Mouse (Mus musculus) CH12.LX (cell line): ENCODE measurements around the gene Cyp2w1. TPM values are rescaled to one million over a fixed set of nuclear protein-coding genes. Genes with fewer than 3 reads are reported as not detected.

Source experiments
- polyA plus RNA-seq: library from polyadenylated mRNA; unstranded; fragments of >175 nt; gene quantifications from 2 replicates; pipeline ENCODE4 v1.2.1, GENCODE M21; 2012; ENCODE audit warnings: low read depth; ENCODE audit not compliant: insufficient read length
- total RNA-seq, 2 experiments: library from RNA; depleted of rRNA; stranded (reverse); fragments of 300-350 nt in 1 of 2; fragments of >200 nt in 1 of 2; gene quantifications; 2 replicates each; pipeline ENCODE4 v1.2.3; 2012 to 2014

Cyp2w1 gene
- total and polyA plus RNA-seq, 3 experiments, result not detected

Other genes with a start within 250 kb of the Cyp2w1 start
- gene Prkar1b, start 202.6 kb upstream of the Cyp2w1 start, total RNA-seq (2012; rRNA removed), result not detected in 2 replicates
- not detected in 2 replicates for gene Prkar1b, start 202.6 kb upstream of the Cyp2w1 start, total RNA-seq (2014; rRNA removed)
- gene Prkar1b, start 202.6 kb upstream of the Cyp2w1 start, polyA plus RNA-seq, result not detected in 2 replicates
- 17.6 and 21.7 TPM in 2 replicates for gene Dnaaf5, start 202.4 kb upstream of the Cyp2w1 start, total RNA-seq (2012; rRNA removed)
- 13.8 and 17.9 TPM in 2 replicates for gene Dnaaf5, start 202.4 kb upstream of the Cyp2w1 start, total RNA-seq (2014; rRNA removed)
- gene Dnaaf5, start 202.4 kb upstream of the Cyp2w1 start, polyA plus RNA-seq, result 22.9 and 25.2 TPM in 2 replicates
- 16.7 and 18.5 TPM in 2 replicates for gene Sun1, start 152.0 kb upstream of the Cyp2w1 start, total RNA-seq (2012; rRNA removed)
- 12.2 and 12.9 TPM in 2 replicates for gene Sun1, start 152.0 kb upstream of the Cyp2w1 start, total RNA-seq (2014; rRNA removed)
- gene Sun1, start 152.0 kb upstream of the Cyp2w1 start, polyA plus RNA-seq, result 8.7 and 10.1 TPM in 2 replicates
- 91.4 and 93.9 TPM in 2 replicates for gene Get4, start 100.3 kb upstream of the Cyp2w1 start, total RNA-seq (2012; rRNA removed)
- 96.4 and 103 TPM in 2 replicates for gene Get4, start 100.3 kb upstream of the Cyp2w1 start, total RNA-seq (2014; rRNA removed)
- gene Get4, start 100.3 kb upstream of the Cyp2w1 start, polyA plus RNA-seq, result 140 and 164 TPM in 2 replicates
- 73.2 and 93.9 TPM in 2 replicates for gene Adap1, start 27.0 kb upstream of the Cyp2w1 start, total RNA-seq (2012; rRNA removed)
- gene Adap1, start 27.0 kb upstream of the Cyp2w1 start, total RNA-seq (2014; rRNA removed), result 53.9 and 55.3 TPM in 2 replicates
- 61.8 and 70.7 TPM in 2 replicates for gene Adap1, start 27.0 kb upstream of the Cyp2w1 start, polyA plus RNA-seq
- gene Cox19, start 1.2 kb upstream of the Cyp2w1 start, total RNA-seq (2012; rRNA removed), result 30.1 and 38.8 TPM in 2 replicates
- 32.1 and 32.3 TPM in 2 replicates for gene Cox19, start 1.2 kb upstream of the Cyp2w1 start, total RNA-seq (2014; rRNA removed)
- gene Cox19, start 1.2 kb upstream of the Cyp2w1 start, polyA plus RNA-seq, result 70.1 and 74.0 TPM in 2 replicates
- 0.08 and 0.13 TPM in 2 replicates for gene Gpr146, start 25.1 kb downstream of the Cyp2w1 start, total RNA-seq (2012; rRNA removed)
- not detected in 2 replicates for gene Gpr146, start 25.1 kb downstream of the Cyp2w1 start, total RNA-seq (2014; rRNA removed)
- not detected in 2 replicates for gene Gpr146, start 25.1 kb downstream of the Cyp2w1 start, polyA plus RNA-seq
- gene C130050O18Rik, start 52.7 kb downstream of the Cyp2w1 start, total RNA-seq (2012; rRNA removed), result 0.17 TPM in 1 of 2 replicates, not detected in the other
- 0.15 TPM in 1 of 2 replicates, not detected in the other for gene C130050O18Rik, start 52.7 kb downstream of the Cyp2w1 start, total RNA-seq (2014; rRNA removed)
- gene C130050O18Rik, start 52.7 kb downstream of the Cyp2w1 start, polyA plus RNA-seq, result 0.53 and 0.54 TPM in 2 replicates
- 0.08 and 0.13 TPM in 2 replicates for gene Gper1, start 70.5 kb downstream of the Cyp2w1 start, total RNA-seq (2012; rRNA removed)
- not detected in 2 replicates for gene Gper1, start 70.5 kb downstream of the Cyp2w1 start, total RNA-seq (2014; rRNA removed)
- not detected in 2 replicates for gene Gper1, start 70.5 kb downstream of the Cyp2w1 start, polyA plus RNA-seq
- 46.9 and 58.7 TPM in 2 replicates for gene 3110082I17Rik, start 107.9 kb downstream of the Cyp2w1 start, total RNA-seq (2012; rRNA removed)
- 37.5 and 41.2 TPM in 2 replicates for gene 3110082I17Rik, start 107.9 kb downstream of the Cyp2w1 start, total RNA-seq (2014; rRNA removed)
- gene 3110082I17Rik, start 107.9 kb downstream of the Cyp2w1 start, polyA plus RNA-seq, result 100.0 and 122 TPM in 2 replicates
- gene Zfand2a, start 131.9 kb downstream of the Cyp2w1 start, total RNA-seq (2012; rRNA removed), result 5.8 and 9.8 TPM in 2 replicates
- 9.2 and 10.0 TPM in 2 replicates for gene Zfand2a, start 131.9 kb downstream of the Cyp2w1 start, total RNA-seq (2014; rRNA removed)
- gene Zfand2a, start 131.9 kb downstream of the Cyp2w1 start, polyA plus RNA-seq, result 10.6 and 13.4 TPM in 2 replicates
- gene Uncx, start 190.9 kb downstream of the Cyp2w1 start, total RNA-seq (2012; rRNA removed), result not detected in 2 replicates
- not detected in 2 replicates for gene Uncx, start 190.9 kb downstream of the Cyp2w1 start, total RNA-seq (2014; rRNA removed)
- gene Uncx, start 190.9 kb downstream of the Cyp2w1 start, polyA plus RNA-seq, result not detected in 2 replicates